Mouse (Mus musculus) urinary bladder, postnatal 4 days (tissue): Measurements from ENCODE around the gene Gm15294.

Source experiments
- DNase-seq, 2 experiments: peaks; one replicate each; pipeline ENCODE4 v3.0.0; 2021 to 2022; ENCODE audit warnings: low spot score in 2 of 2

Gene Gm15294

DNA sequence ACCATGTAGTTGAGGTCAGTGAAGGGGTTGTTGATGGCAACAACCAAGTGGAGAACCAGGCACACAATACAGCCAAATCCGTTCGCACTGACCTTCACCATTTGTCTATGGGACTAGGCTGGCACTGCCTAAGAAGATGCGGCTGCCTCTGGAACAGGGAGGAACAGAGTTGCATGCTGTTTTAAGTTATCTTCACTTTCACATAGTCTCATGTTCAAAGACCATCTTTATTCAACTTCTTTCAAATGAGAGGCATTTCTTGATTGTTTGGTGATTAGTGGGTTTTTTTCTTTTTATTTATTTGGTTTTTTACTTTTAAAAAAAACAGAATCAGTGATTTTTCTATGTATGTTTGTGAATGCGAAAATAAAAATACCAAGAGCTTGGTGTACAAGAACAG lies at the start of gene Gm15294:
Gm15294 (minus strand) TSS at position 101 of the 400 bp plus-strand sequence.
- DNase-seq, result no peak

DNA sequence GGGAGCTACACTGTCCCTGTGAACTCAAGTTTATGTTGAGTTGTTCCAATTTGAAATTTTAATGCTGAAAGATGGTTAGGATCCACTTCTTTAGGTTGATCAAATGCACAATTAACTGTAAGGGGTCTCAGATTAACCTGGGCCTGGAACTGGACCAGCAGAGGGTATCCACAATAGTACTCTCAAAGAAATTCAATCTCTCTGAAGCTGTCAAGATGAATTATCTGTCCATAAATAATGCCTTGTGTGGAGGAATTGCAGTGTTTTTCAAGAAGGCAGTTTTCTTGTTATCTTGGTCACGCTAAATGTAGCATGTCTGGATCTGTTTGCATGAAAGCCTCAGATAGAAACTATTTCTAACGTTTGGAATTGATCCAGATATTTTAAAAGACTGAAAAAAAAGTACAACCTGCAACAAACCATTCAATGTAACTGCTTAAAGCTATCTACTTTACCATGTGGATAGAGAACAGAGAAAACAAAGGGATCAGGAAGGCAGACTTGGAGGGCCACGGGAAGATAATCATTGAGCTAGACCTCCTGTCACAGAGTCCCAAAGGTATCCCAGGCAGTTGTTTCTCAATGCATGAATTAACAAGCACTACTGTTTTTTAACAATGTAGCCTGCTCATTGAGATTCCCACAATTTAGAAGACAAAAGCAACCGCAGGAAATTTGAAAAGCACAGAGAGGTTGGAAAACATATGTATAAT lies 9.5 kb upstream of the Gm15294 start:
- DNase-seq, result no peak

DNA sequence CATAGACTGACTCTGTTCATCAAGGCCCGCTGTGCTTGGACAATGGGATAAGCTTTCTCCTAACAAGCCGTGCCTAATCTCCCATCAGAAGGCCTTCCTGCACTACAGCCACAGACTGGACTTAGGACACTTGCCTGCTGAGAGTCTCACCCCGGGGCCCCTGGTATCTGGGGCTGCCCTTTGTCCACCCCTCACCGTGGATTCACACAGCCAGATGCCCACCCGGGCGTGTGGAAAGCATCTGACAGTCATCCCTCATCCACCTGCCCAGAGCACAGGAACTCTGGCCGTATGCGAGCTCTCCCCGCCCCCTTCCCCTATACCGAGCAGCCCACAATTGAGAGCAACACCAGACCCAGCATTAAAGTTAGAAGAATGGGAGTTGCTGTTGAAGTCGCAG lies 1.0 kb downstream of the Gm15294 start:
- no peak for DNase-seq

DNA sequence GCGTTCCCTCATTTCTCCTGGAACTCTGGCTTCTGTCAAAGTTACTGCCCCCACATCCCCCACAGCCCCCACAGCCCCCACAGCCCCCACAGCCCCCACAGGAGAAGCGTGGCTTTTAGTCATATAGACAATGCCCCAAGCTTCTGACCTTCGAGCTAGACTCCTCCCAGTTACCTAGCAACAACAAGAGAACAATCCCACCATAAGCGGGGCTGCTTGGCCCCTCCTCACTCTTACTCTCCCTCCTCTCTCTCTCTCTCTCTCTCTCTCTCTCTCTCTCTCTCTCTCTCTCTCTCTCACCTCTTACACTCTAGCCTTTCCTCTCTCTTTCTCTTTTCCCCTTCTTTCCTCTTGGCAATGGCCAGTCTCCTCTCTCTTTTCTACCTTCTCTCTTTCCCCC lies 1.4 kb downstream of the Gm15294 start:
- no peak for DNase-seq

DNA sequence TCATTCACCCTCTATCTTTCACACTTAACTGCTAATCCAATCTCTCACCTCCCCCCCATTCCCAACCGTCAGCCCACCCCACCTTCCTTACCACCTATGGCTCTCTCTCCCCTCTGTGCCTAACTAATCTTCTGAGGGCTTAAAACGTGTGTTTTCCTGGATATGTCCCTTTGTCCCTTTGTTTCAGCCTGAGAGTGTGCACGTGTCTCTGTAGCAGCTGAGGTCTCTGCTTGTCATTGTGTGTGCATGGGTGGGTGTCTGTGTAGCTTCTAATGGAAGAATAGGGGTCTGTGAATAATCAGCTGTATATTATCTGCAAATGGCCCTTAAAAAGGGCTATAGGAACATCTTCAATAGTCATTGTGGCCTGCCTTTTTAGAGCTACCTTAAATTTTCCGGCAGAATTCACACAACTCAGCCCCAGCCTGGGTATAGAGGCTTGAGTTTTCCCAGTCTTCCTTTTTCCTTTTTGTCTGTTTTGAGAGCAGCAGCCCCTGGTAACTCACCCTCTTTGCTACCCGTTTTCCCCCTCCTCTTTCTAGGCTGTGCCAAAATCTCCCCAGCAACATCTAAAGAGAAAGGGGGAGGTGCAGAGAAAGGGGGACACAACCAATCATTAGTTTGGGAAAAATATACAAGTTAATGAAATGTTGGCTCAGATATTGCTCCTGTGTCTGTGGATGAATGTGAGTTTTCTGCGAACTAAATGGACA lies 19.2 kb downstream of the Gm15294 start:
- DNase-seq, result no peak
